Mouse (Mus musculus) kidney, embryonic 16.5 days (tissue): ENCODE measurements around the gene Nabp1. TPM values are rescaled to one million over a fixed set of nuclear protein-coding genes. Genes with fewer than 3 reads are reported as not detected.

Experiments
- ATAC-seq: fragments of 200-750 bp; cut with Nextera tagmentation; 2 replicates; pipeline ENCODE4 v1.8.0; 2017; ENCODE audit warnings: moderate TSS enrichment; ENCODE audit not compliant: low FRiP score, low TSS enrichment
- H3K27ac ChIP-seq: fragments of 300-500 bp; sonication (generic); 2 replicates; pipeline ENCODE4 v1.5.1; 2014; ENCODE audit warnings: low read length
- H3K27me3 ChIP-seq: fragments of 300-500 bp; sonication (generic); 2 replicates; pipeline ENCODE4 v1.6.1; 2014; ENCODE audit warnings: low read length, control low read depth, mixed read lengths; ENCODE audit not compliant: insufficient read depth
- H3K36me3 ChIP-seq: fragments of 300-500 bp; sonication (generic); 2 replicates; pipeline ENCODE4 v1.6.1; 2014; ENCODE audit warnings: low read length, control low read depth, mixed read lengths; ENCODE audit not compliant: insufficient read depth
- H3K4me1 ChIP-seq: fragments of 300-500 bp; sonication (generic); 2 replicates; pipeline ENCODE4 v1.6.1; 2014; ENCODE audit warnings: low read length, control low read depth, mixed read lengths; ENCODE audit not compliant: insufficient read depth
- H3K4me2 ChIP-seq: fragments of 300-500 bp; sonication (generic); replicated peaks from 2 replicates; pipeline ENCODE4 v1.6.1; 2014; ENCODE audit warnings: low read depth, low read length
- H3K4me3 ChIP-seq: fragments of 300-500 bp; sonication (generic); 2 replicates; pipeline ENCODE4 v1.5.1; 2014; ENCODE audit warnings: mild to moderate bottlenecking, low read length
- H3K9ac ChIP-seq: fragments of 300-500 bp; sonication (generic); replicated peaks from 2 replicates; pipeline ENCODE4 v1.6.1; 2014; ENCODE audit warnings: low read length
- H3K9me3 ChIP-seq: fragments of 300-500 bp; sonication (generic); 2 replicates; pipeline ENCODE4 v1.6.1; 2016; ENCODE audit warnings: low read length, control low read depth
- WGBS: fragments of 180-500 bp; shearing (Covaris S2); extraction: QIAGEN DNeasy Blood & Tissue Kit; methylation state at CpG from one replicate; pipeline ENCODE4 v1.1.7; 2014; 5-methylcytosine and 5-hydroxymethylcytosine counted together
- polyA plus RNA-seq: library from polyadenylated mRNA; unstranded; fragments of >200 nt; fragmentation: Nextera tagmentation; extraction: Ambion mirVana; gene quantifications from 2 replicates; pipeline ENCODE4 v1.2.1, GENCODE M21; 2015

Gene Nabp1
- polyA plus RNA-seq = 26.0 and 29.3 TPM in 2 replicates

GRCm38 (mm10) chr1:51478262-51479026, at the start of gene Nabp1:
Nabp1 (minus strand) TSS chr1:51478425.
- Histone ChIP-seq H3K4me1 (peaks cover 8% of the 10 kb centered on the region; the same call in 1 of the 2 replicates), H3K4me2 (peak within 1 kb of the TSS; percentile 95), H3K9ac (peak within 1 kb of the TSS; percentile 73), H3K4me3 (peak within 1 kb of the TSS; percentile 62), H3K36me3 (no peaks in the 10 kb centered on the region), H3K27me3 (no peaks in the 10 kb centered on the region), H3K9me3 (no peaks in the 10 kb centered on the region), H3K27ac (peak within 1 kb of the TSS; percentile 86)
- under 1% methylated on average over 51 of the region's 51 CpGs for WGBS
- ATAC-seq = peak; percentile 100

DNA sequence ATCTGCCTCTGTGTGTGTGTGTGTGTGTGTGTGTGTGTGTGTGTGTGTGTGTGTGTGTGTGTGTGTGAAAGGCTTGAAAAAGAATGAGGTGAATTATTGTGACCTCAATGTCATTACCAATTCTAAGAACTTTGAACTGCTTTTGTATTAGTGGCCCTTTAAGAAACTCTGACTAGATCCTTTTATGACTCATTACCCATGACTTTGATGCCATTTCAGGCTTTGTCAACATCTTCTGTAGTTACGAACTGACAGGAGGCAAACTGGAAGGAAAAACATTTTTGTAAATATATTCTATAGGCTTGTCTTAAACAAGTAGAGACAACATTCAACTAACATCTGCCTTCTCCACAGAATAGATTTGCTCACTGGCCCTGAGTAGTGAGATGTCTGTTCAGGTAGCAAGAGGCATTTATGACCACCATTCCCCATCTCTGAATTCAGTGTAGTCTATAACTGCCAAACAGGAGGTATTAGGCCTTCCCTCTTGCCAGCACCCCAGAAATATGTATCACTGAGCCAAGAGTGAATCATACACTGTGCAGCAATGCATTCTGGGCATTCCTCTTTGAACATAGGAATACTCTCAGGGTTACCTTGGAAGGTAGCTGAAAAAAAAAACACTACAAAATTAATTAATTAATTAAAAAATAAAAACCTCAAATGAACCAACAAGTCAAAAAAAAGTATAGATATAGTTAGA, 47.5 kb upstream of the Nabp1 start:
- 56% methylated on average over 1 of the region's 1 CpGs for WGBS
- H3K4me2 ChIP-seq = no peak overlapping the region
- no peaks in the 10 kb centered on the region for H3K9me3 ChIP-seq
- H3K27me3 ChIP-seq = no peaks in the 10 kb centered on the region
- ATAC-seq = no peak
- no peak overlapping the region for H3K4me3 ChIP-seq
- H3K9ac ChIP-seq = no peak overlapping the region
- H3K36me3 ChIP-seq = no peaks in the 10 kb centered on the region
- no peak overlapping the region for H3K27ac ChIP-seq
- H3K4me1 ChIP-seq = peaks cover 12% of the 10 kb centered on the region; the same call in 1 of the 2 replicates

GRCm38 (mm10) chr1:51521651-51522050, 43.4 kb upstream of the Nabp1 start:
- Histone ChIP-seq H3K36me3 (no peaks in the 10 kb centered on the region), H3K4me3 (no peak overlapping the region), H3K9me3 (no peaks in the 10 kb centered on the region), H3K4me2 (no peak overlapping the region), H3K27me3 (no peaks in the 10 kb centered on the region), H3K4me1 (no peaks in the 10 kb centered on the region), H3K9ac (no peak overlapping the region), H3K27ac (no peak overlapping the region)
- WGBS = 78% methylated on average over 8 of the region's 8 CpGs
- no peak for ATAC-seq

- Histone ChIP-seq H3K9ac (no peak overlapping the region), H3K36me3 (no peaks in the 10 kb centered on the region), H3K4me3 (no peak overlapping the region), H3K9me3 (no peaks in the 10 kb centered on the region), H3K27me3 (no peaks in the 10 kb centered on the region), H3K4me2 (no peak overlapping the region), H3K27ac (no peak overlapping the region), H3K4me1 (no peaks in the 10 kb centered on the region)
- 74% methylated on average over 5 of the region's 5 CpGs for WGBS
- ATAC-seq = no peak
Observed at GRCm38 (mm10) chr1:51520246-51520780, 42.1 kb upstream of the Nabp1 start.

DNA sequence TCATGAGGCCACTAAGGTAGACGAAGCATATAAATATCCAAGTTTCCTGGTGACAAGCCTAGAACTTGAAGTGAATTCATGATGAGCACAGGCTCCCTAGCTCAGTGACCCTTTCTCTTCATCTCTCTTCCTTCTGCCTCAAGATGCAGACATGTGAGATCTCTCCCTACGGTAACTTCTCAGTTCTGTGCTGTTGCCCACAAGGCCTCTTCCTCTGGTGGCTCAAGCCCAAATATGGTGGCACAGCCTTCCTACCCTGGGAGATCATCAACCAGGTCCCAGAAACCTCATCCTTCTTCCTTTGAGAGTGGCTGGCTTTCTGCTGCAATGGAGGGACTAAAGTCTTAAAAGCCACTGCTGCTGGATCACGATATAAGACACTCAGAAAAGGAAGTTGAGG, 40.9 kb upstream of the Nabp1 start:
- no peaks in the 10 kb centered on the region for H3K36me3 ChIP-seq
- H3K9ac ChIP-seq = no peak overlapping the region
- H3K9me3 ChIP-seq = no peaks in the 10 kb centered on the region
- 87% methylated on average over 3 of the region's 3 CpGs for WGBS
- no peak overlapping the region for H3K27ac ChIP-seq
- H3K4me2 ChIP-seq = no peak overlapping the region
- ATAC-seq = no peak
- H3K27me3 ChIP-seq = no peaks in the 10 kb centered on the region
- peaks cover 3% of the 10 kb centered on the region; the same call in 1 of the 2 replicates for H3K4me1 ChIP-seq
- no peak overlapping the region for H3K4me3 ChIP-seq

GRCm38 (mm10) chr1:51515625-51516024, 37.4 kb upstream of the Nabp1 start:
- no peak overlapping the region for H3K4me2 ChIP-seq
- H3K36me3 ChIP-seq = no peaks in the 10 kb centered on the region
- no peak for ATAC-seq
- no peaks in the 10 kb centered on the region for H3K9me3 ChIP-seq
- H3K4me3 ChIP-seq = no peak overlapping the region
- peaks cover 3% of the 10 kb centered on the region; the same call in 1 of the 2 replicates for H3K4me1 ChIP-seq
- no peaks in the 10 kb centered on the region for H3K27me3 ChIP-seq
- 74% methylated on average over 2 of the region's 2 CpGs for WGBS
- no peak overlapping the region for H3K27ac ChIP-seq
- no peak overlapping the region for H3K9ac ChIP-seq

DNA sequence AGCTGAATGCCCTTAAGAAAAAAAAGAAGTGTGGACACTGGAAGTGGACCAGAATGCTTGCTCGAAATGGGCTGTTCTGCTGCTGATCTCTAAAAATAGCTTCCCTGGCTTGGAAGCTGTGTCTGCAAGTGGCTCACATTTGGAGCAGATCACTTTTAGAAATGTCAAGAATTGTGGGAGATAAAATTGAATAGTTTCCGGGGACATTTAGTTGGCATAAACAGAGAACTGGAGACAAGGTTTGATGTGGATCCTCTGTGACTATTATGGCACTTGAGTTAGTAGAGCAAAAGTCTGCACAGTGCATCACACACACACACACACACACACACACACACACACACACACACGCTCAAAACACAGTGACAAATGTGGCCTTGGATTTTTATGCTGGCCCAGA, 36.8 kb upstream of the Nabp1 start:
- Histone ChIP-seq H3K27me3 (no peaks in the 10 kb centered on the region), H3K9me3 (no peaks in the 10 kb centered on the region), H3K27ac (no peak overlapping the region), H3K36me3 (no peaks in the 10 kb centered on the region), H3K9ac (no peak overlapping the region), H3K4me2 (no peak overlapping the region), H3K4me3 (no peak overlapping the region), H3K4me1 (peaks cover 4% of the 10 kb centered on the region)
- 75% methylated on average over 3 of the region's 3 CpGs for WGBS
- no peak for ATAC-seq

DNA sequence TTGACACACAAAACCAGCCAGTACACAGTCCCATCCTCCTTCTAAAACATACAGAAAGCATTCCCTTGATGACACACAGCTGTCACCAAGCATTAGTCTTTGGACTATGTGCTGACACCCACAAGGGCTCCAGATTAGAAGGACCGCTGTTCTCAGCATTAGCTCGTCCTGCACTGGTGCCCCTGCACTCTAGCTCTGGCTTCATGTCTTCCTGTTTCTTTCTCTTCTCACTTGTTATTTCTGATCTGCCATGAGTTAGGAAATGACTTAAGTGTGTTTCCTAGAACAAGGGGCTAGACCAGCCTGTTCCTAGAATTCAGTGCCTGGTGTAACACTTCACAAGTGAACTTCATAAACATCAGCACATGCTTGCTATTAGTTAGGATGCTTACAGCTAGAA, 36.2 kb upstream of the Nabp1 start:
- ATAC-seq = peak; percentile 52; the same call in 1 of the 2 replicates
- Histone ChIP-seq H3K27ac (peak overlapping the region; percentile 45; the same call in 1 of the 2 replicates), H3K4me3 (no peak overlapping the region), H3K9me3 (no peaks in the 10 kb centered on the region), H3K4me2 (no peak overlapping the region), H3K36me3 (no peaks in the 10 kb centered on the region), H3K9ac (no peak overlapping the region), H3K27me3 (no peaks in the 10 kb centered on the region), H3K4me1 (peaks cover 10% of the 10 kb centered on the region)
- 67% methylated on average over 2 of the region's 2 CpGs for WGBS

DNA sequence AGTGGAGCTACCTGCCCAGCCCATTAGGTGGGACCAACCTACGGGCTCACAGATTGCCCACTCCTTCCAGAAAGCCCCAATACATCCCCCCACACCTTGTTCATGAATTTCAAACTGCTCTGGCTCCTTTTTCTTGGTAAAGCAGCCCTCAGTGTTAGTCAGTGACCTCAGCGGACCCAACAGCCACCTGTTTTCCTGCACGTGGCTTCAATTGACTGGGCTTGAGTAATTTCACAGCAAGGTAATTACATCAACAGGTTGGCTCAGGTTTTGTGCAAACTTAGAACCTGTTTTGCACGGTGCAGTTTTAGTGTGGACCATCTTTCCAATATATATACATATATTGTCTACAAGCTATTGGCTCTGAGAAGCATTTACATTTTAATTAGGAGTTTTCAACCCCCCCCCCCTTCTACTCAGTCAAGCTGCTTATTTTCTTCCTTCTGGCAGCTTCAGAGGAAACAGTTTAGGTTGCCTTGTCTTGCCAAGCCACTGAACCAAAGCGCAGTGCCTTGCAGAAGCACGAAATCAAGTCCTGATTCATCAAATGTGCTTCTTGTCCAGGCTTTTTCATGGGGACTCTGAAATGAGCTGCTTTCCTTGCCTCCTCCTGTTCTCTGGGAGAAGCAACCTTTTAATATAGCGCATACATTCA, 35.0 kb upstream of the Nabp1 start:
- H3K9me3 ChIP-seq = no peaks in the 10 kb centered on the region
- 56% methylated on average over 7 of the region's 7 CpGs for WGBS
- no peak overlapping the region for H3K4me2 ChIP-seq
- peaks cover 15% of the 10 kb centered on the region for H3K4me1 ChIP-seq
- no peak overlapping the region for H3K9ac ChIP-seq
- peak; percentile 46 for ATAC-seq
- H3K27ac ChIP-seq = peak overlapping the region; percentile 7
- no peaks in the 10 kb centered on the region for H3K27me3 ChIP-seq
- no peak overlapping the region for H3K4me3 ChIP-seq
- H3K36me3 ChIP-seq = no peaks in the 10 kb centered on the region
